Mouse (Mus musculus) stomach, postnatal 0 days (tissue): ENCODE measurements around the gene Pla2g4b. TPM values are rescaled to one million over a fixed set of nuclear protein-coding genes. Genes with fewer than 3 reads are reported as not detected.
A peak's percentile ranks its signal among the peaks of the same experiment; 100 is the strongest.

ENCODE experiments used
- ATAC-seq: fragments of 200-750 bp; cut with Nextera tagmentation; 2 replicates; pipeline ENCODE4 v1.8.0; 2017; ENCODE audit not compliant: low FRiP score, low TSS enrichment
- DNase-seq: peaks from one replicate; pipeline ENCODE4 v3.0.0-alpha.2; 2016; ENCODE audit warnings: low spot score
- H3K27ac ChIP-seq: fragments of 300-500 bp; sonication (generic); replicated peaks from 2 replicates; pipeline ENCODE4 v1.5.1; 2014; ENCODE audit warnings: mild to moderate bottlenecking, control low read depth
- H3K27me3 ChIP-seq: fragments of 300-500 bp; sonication (generic); 2 replicates; pipeline ENCODE4 v1.6.1; 2014; ENCODE audit warnings: low read length; ENCODE audit not compliant: control insufficient read depth, insufficient read depth
- H3K36me3 ChIP-seq: fragments of 300-500 bp; sonication (generic); 2 replicates; pipeline ENCODE4 v1.6.1; 2014; ENCODE audit warnings: low read length, mixed read lengths; ENCODE audit not compliant: control insufficient read depth, insufficient read depth
- H3K4me1 ChIP-seq: fragments of 300-500 bp; sonication (generic); replicated peaks from 2 replicates; pipeline ENCODE4 v1.6.1; 2014; ENCODE audit warnings: antibody characterized with exemption; ENCODE audit not compliant: control insufficient read depth, insufficient read depth
- H3K4me2 ChIP-seq: fragments of 300-500 bp; sonication (generic); replicated peaks from 2 replicates; pipeline ENCODE4 v1.6.1; 2014; ENCODE audit warnings: low read depth, mild to moderate bottlenecking, control low read depth, moderate library complexity
- H3K4me3 ChIP-seq: fragments of 300-500 bp; sonication (generic); 2 replicates; pipeline ENCODE4 v1.5.1; 2014; ENCODE audit warnings: low read depth, low read length, control low read depth
- H3K9ac ChIP-seq: fragments of 300-500 bp; sonication (generic); 2 replicates; pipeline ENCODE4 v1.6.1; 2014; ENCODE audit warnings: mild to moderate bottlenecking, low read length, control low read depth, mixed read lengths
- H3K9me3 ChIP-seq: fragments of 300-500 bp; sonication (generic); 2 replicates; pipeline ENCODE4 v1.6.1; 2016; ENCODE audit warnings: low read length; ENCODE audit not compliant: control insufficient read depth
- CTCF ChIP-seq: IDR thresholded peaks from 2 replicates; pipeline ENCODE4 v1.5.1; 2016; ENCODE audit warnings: antibody characterized with exemption, low read depth, mild to moderate bottlenecking, moderate library complexity
- EP300 ChIP-seq: optimal IDR thresholded peaks from 2 replicates; pipeline ENCODE3; 2016; ENCODE audit warnings: antibody characterized with exemption
- WGBS: fragments of 180-500 bp; shearing (Covaris S2); extraction: QIAGEN DNeasy Blood & Tissue Kit; methylation state at CpG from one replicate; pipeline ENCODE4 v1.1.7; 2014; 5-methylcytosine and 5-hydroxymethylcytosine counted together
- polyA plus RNA-seq: library from polyadenylated mRNA; unstranded; fragments of >200 nt; fragmentation: Nextera tagmentation; extraction: Ambion mirVana; gene quantifications from 2 replicates; pipeline ENCODE4 v1.2.1, GENCODE M21; 2015

Pla2g4b gene
- polyA plus RNA-seq, 1 experiment from 2014 or later: 8.0 TPM

- Histone ChIP-seq H3K36me3 (peaks cover 8% of the 10 kb centered on the region), H3K4me1 (no peaks in the 10 kb centered on the region), H3K9me3 (no peaks in the 10 kb centered on the region), H3K4me3 (peak within 1 kb of the TSS; percentile 68), H3K4me2 (peak within 1 kb of the TSS; percentile 65), H3K27me3 (no peaks in the 10 kb centered on the region), H3K27ac (peak within 1 kb of the TSS; percentile 93), H3K9ac (peak within 1 kb of the TSS; percentile 79)
- ATAC-seq (peak; percentile 89), DNase-seq (peak; percentile 96)
- TF ChIP-seq CTCF (peak; percentile 56), EP300 (no peak)
- WGBS: 5% methylated on average over 50 of the region's 50 CpGs
Observed at GRCm38 (mm10) chr2:120026984-120027949, 6.0 kb upstream of the Pla2g4b start, which contains the start of the genes Jmjd7 and Gm28042. Gene Jmjd7, plus strand, starts transcription at chr2:120027483. Gene Gm28042, plus strand, starts transcription at chr2:120027493.

- 34% methylated on average over 3 of the region's 3 CpGs for WGBS
- peak overlapping the region; percentile 68 for H3K4me3 ChIP-seq
- peaks cover 6% of the 10 kb centered on the region for H3K36me3 ChIP-seq
- H3K4me2 ChIP-seq: peak overlapping the region; percentile 65
- peak overlapping the region; percentile 79 for H3K9ac ChIP-seq
- H3K9me3 ChIP-seq: no peaks in the 10 kb centered on the region
- TF ChIP-seq CTCF: no peak
- no peak for TF ChIP-seq EP300
- peak overlapping the region; percentile 93 for H3K27ac ChIP-seq
- H3K27me3 ChIP-seq: no peaks in the 10 kb centered on the region
- H3K4me1 ChIP-seq: no peaks in the 10 kb centered on the region
- DNase-seq (no peak), ATAC-seq (no peak)
Observed at GRCm38 (mm10) chr2:120027950-120028331, 5.3 kb upstream of the Pla2g4b start.

GRCm38 (mm10) chr2:120030380-120030779, 2.8 kb upstream of the Pla2g4b start:
- Histone ChIP-seq H3K36me3 (peaks cover 3% of the 10 kb centered on the region; the same call in 1 of the 2 replicates), H3K27me3 (no peaks in the 10 kb centered on the region), H3K9ac (no peak overlapping the region), H3K4me1 (no peaks in the 10 kb centered on the region), H3K27ac (no peak overlapping the region), H3K4me2 (no peak overlapping the region), H3K9me3 (no peaks in the 10 kb centered on the region), H3K4me3 (no peak overlapping the region)
- DNase-seq: peak; percentile 43
- no peak for ATAC-seq
- TF ChIP-seq CTCF (no peak), EP300 (no peak)
- WGBS: 80% methylated on average over 8 of the region's 8 CpGs

GRCm38 (mm10) chr2:120033726-120034125, 509 bp downstream of the Pla2g4b start:
- Histone ChIP-seq H3K9me3 (no peaks in the 10 kb centered on the region), H3K27ac (no peak overlapping the region), H3K4me1 (no peaks in the 10 kb centered on the region), H3K9ac (no peak overlapping the region), H3K36me3 (peaks cover 3% of the 10 kb centered on the region; the same call in 1 of the 2 replicates), H3K4me3 (no peak overlapping the region), H3K27me3 (no peaks in the 10 kb centered on the region), H3K4me2 (no peak overlapping the region)
- ATAC-seq: no peak
- 79% methylated on average over 5 of the region's 5 CpGs for WGBS
- TF ChIP-seq CTCF (no peak), EP300 (no peak)
- DNase-seq: no peak

GRCm38 (mm10) chr2:120037744-120038143, 4.5 kb downstream of the Pla2g4b start:
- TF ChIP-seq EP300 (no peak), CTCF (no peak)
- no peak overlapping the region for H3K27ac ChIP-seq
- WGBS: 90% methylated on average over 9 of the region's 9 CpGs
- H3K4me3 ChIP-seq: no peak overlapping the region
- H3K9ac ChIP-seq: no peak overlapping the region
- DNase-seq (no peak), ATAC-seq (no peak)
- no peaks in the 10 kb centered on the region for H3K27me3 ChIP-seq
- H3K36me3 ChIP-seq: peaks cover 7% of the 10 kb centered on the region
- H3K4me1 ChIP-seq: no peaks in the 10 kb centered on the region
- H3K4me2 ChIP-seq: no peak overlapping the region
- no peaks in the 10 kb centered on the region for H3K9me3 ChIP-seq

GRCm38 (mm10) chr2:120040991-120041390, 7.8 kb downstream of the Pla2g4b start:
- H3K27me3 ChIP-seq: no peaks in the 10 kb centered on the region
- H3K4me1 ChIP-seq: peaks cover 3% of the 10 kb centered on the region; the same call in 1 of the 2 replicates
- H3K4me3 ChIP-seq: no peak overlapping the region
- TF ChIP-seq CTCF: no peak
- TF ChIP-seq EP300: no peak
- H3K27ac ChIP-seq: no peak overlapping the region
- H3K9me3 ChIP-seq: no peaks in the 10 kb centered on the region
- WGBS: 77% methylated on average over 5 of the region's 5 CpGs
- peaks cover 4% of the 10 kb centered on the region for H3K36me3 ChIP-seq
- no peak overlapping the region for H3K4me2 ChIP-seq
- DNase-seq: no peak
- ATAC-seq: no peak
- no peak overlapping the region for H3K9ac ChIP-seq
